Mouse (Mus musculus): ENCODE results near the gene Nae1. TPM values are rescaled to one million over a fixed set of nuclear protein-coding genes. Genes with fewer than 3 reads are reported as not detected.

The Nae1 gene
- total RNA-seq, 2 experiments from 2014 or later, result 47.7 to 55.6 TPM

- no peak for DNase-seq (ENCODE audit: low spot score in 2 of 2)
Observed at GRCm38 (mm10) chr8:104534779-104535141, 323 bp upstream of the Nae1 start.

GRCm38 (mm10) chr8:104533551-104533950 is 886 bp downstream of the Nae1 start:
- DNase-seq (ENCODE audit: low spot score in 2 of 2), result no peak

GRCm38 (mm10) chr8:104529671-104530070 is 4.8 kb downstream of the Nae1 start:
- DNase-seq (ENCODE audit: low spot score in 2 of 2), result no peak

GRCm38 (mm10) chr8:104517872-104518271 is 16.6 kb downstream of the Nae1 start:
- no peak for DNase-seq (ENCODE audit: low spot score in 2 of 2)

- DNase-seq (ENCODE audit: low spot score in 2 of 2), result no peak
Observed at GRCm38 (mm10) chr8:104510134-104510533, 24.3 kb downstream of the Nae1 start.

GRCm38 (mm10) chr8:104509061-104510006 is 25.1 kb downstream of the Nae1 start, which contains the start of gene Terb1:
Gene Terb1 (minus strand): TSS chr8:104509910.
- peak; percentile 47 to 48 for DNase-seq (ENCODE audit: low spot score in 2 of 2)

- DNase-seq (ENCODE audit: low spot score in 2 of 2), result no peak
Observed at GRCm38 (mm10) chr8:104479091-104479490, 55.3 kb downstream of the Nae1 start.

- no peak for DNase-seq (ENCODE audit: low spot score in 2 of 2)
Observed at GRCm38 (mm10) chr8:104472465-104472864, 62.0 kb downstream of the Nae1 start.

GRCm38 (mm10) chr8:104467463-104467862 is 67.0 kb downstream of the Nae1 start:
- no peak for DNase-seq (ENCODE audit: low spot score in 2 of 2)

Other genes starting within 250 kb of the Nae1 start
- not detected for gene Cmtm2a, start 241.5 kb downstream of the Nae1 start, total RNA-seq (2021)
- gene Gm45711, start 224.6 kb downstream of the Nae1 start, total RNA-seq (2021), result not detected
- gene Cmtm1, start 224.5 kb downstream of the Nae1 start, total RNA-seq (2021), result not detected
- gene Gm11020, start 213.1 kb downstream of the Nae1 start, total RNA-seq (2021), result not detected
- not detected for gene Cmtm2b, start 212.4 kb downstream of the Nae1 start, total RNA-seq (2021)
- 10 to 100 TPM in 1 of 2 experiments, 1 to 10 TPM in 1; 8.9 to 11.6 TPM for gene Cmtm3, start 195.2 kb downstream of the Nae1 start, total RNA-seq (2021)
- 10 to 100 TPM; 88.2 to 98.5 TPM for gene Cmtm4, start 138.8 kb downstream of the Nae1 start, total RNA-seq (2021)
- 100 to 1,000 TPM; 284 to 307 TPM for gene Dync1li2, start 91.6 kb downstream of the Nae1 start, total RNA-seq (2021)
- gene Terb1, start 24.7 kb downstream of the Nae1 start, total RNA-seq (2021), result 1 to 10 TPM; 1.6 to 1.7 TPM
- 10 to 100 TPM; 25.3 to 28.7 TPM for gene Car7, start 52 bp upstream of the Nae1 start, total RNA-seq (2021)
- 1 to 10 TPM; 7.7 to 8.9 TPM for gene Pdp2, start 56.8 kb upstream of the Nae1 start, total RNA-seq (2021)
- not detected for gene Cdh16, start 89.8 kb upstream of the Nae1 start, total RNA-seq (2021)
- gene Rrad, start 96.7 kb upstream of the Nae1 start, total RNA-seq (2021), result 1 to 10 TPM; 3.4 to 5.2 TPM
- gene Ciao2b, start 107.3 kb upstream of the Nae1 start, total RNA-seq (2021), result 10 to 100 TPM; 30.0 to 35.5 TPM
- gene Ces2a, start 199.4 kb upstream of the Nae1 start, total RNA-seq (2021), result not detected

All from left cerebral cortex, adult 18-20 months (tissue).